Mouse (Mus musculus) cerebellum, postnatal 10 days (tissue): Measurements from ENCODE around the gene Riox1.

Experiments
- DNase-seq, 2 experiments: peaks; one replicate each; pipeline ENCODE4 v3.0.0; 2021; ENCODE audit warnings: mixed read lengths in 2 of 2

The Riox1 gene

DNA sequence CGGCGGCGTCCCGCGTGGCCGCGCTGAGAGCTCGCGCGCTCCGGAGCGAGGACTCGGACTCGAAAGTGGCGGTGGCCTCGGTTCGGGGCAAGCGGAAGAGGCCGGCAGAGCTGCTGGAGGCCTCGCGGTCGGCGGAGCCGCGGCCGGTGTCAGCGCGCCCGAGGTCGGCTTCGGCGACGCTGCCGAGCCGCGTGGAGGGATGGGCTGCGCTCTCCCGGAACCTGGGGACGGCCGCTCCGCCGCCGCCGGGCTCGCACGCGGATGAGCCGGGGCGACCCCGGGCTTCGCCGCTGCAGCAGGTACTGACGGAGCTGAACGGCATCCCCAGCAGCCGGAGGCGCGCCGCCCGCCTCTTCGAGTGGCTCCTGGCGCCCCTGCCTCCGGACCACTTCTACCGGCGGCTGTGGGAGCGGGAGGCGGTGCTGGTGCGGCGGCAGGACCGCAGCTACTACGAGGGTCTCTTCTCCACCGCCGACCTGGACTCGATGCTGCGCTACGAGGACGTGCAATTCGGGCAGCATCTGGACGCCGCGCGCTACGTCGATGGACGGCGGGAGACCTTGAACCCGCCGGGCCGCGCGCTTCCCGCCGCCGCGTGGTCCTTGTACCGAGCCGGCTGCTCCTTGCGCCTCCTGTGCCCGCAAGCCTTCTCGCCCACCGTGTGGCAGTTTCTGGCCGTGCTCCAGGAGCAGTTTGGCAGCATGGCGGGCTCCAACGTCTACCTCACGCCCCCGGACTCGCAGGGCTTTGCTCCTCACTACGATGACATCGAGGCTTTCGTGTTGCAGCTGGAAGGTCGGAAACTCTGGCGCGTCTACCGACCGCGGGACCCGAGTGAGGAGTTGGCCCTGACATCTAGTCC is 663 bp downstream of the Riox1 start:
- DNase-seq, result peak; percentile 85 to 88

DNA sequence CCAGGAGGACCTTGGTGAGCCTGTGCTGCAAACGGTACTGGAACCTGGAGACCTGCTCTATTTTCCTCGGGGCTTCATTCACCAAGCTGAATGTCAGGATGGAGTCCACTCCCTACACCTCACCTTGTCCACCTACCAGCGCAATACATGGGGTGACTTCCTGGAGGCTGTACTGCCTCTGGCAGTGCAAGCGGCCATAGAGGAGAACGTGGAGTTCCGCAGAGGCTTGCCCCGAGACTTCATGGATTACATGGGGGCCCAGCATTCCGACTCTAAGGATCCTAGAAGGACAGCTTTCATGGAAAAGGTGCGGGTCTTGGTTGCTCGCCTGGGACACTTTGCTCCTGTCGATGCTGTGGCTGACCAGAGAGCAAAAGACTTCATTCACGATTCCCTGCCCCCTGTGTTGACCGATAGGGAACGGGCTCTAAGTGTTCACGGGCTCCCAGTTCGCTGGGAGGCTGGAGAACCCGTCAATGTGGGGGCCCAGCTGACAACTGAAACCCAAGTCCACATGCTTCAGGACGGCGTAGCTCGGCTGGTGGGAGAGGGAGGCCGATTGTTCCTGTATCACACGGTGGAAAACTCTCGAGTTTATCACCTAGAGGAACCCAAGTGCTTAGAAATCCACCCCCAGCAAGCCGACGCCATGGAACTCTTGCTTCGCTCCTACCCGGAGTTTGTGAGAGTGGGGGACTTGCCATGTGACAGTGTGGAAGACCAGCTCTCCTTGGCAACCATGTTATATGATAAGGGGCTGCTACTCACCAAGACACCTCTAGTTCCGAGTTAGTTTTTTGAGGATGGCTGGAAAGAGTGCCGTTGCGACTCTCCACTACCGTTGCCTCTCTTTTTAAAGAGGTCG is 1.5 kb downstream of the Riox1 start:
- no peak for DNase-seq

DNA sequence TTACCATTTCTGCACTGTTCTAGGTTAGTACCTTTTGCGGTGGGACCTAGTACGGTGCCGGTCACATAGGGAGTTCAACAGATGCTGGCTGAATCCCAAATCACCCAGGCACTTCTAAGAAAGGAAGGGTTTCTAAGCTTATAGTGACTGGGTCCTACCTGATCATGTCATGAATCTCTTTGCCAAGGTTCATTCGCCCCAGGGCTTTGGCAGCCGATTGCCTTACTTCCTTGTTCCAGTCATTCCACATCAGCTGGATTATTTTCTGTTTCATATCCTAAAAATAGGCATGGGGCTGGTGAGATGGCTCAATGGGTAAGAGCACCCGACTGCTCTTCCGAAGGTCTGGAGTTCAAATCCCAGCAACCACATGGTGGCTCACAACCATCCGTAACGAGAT is 7.9 kb downstream of the Riox1 start:
- no peak for DNase-seq

DNA sequence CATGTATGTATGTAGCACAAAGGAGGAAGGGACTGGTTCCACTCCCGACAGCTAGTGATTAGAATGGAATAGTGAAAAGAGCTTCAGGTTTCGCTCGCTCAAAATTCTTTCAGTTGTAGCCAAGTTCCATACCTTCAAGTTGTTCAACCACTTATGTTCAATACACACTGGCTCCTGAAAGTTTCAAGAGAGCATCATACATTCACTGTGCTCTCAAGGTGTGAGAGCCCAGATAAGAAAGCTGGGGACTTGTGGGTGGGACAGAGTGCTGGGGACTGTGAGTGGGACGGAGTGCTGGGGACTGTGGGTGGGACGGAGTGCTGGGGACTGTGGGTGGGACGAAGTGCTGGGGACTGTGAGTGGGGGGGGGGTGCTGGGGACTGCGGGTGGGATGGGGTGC is 14.8 kb downstream of the Riox1 start:
- DNase-seq, result no peak

DNA sequence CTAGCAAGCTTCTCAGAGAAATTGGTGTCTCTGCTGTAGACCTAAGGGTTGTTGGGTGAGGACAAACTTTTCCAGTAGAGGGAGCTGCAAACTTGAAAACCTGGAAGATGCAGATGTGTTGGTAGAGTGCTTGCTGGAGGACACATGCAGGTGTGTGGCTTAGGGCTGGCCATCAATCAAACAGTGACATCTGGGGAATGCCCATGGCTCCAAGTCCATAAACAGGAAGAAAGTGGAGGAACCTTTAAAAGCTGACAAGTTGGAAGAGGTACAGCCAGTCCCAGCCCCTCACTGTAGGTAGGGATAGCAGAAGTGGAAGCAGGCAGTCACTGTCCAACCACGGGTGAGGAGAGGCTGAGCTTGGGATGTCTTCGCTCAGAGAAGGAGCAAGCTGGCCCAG is 21.7 kb downstream of the Riox1 start:
- peak; percentile 42 to 51 for DNase-seq

DNA sequence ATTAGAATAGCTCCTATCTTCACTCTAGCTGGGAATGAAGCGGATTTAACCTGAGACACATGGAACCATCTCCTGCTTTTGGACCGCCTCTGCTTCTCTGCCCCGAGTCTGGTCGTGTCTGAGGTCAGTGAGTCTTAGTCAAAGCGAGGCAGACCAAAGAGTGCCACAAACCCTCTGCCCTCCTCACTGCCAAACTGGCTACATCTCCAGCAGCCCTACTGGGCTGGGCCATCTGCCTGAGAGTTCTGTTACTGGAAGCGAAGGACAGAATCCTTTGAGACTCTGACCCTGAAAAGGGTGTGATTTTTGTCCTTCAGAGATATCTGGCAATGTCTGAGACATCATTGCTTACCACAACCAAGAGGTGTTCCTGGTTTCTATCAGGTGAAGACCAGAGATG is 28.5 kb downstream of the Riox1 start:
- DNase-seq, result peak; percentile 86 to 87

DNA sequence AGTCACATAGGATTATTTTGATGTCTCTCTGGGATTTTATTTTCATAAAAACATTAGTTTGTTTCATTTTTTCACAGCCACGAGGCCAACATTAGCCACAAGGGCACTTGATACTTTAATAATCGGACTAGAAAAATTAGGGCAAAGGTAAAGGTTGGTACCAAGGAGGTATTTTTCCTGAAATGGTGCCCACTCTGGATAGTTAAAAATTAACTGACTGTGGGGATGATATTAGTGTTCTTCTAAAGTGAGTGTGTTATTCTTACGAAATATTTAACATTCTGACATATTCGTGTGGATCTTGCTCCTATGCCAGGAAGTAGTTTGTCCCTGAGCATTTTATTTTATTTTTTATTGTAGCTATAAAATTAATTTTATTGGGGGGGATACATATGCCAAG is 31.2 kb downstream of the Riox1 start:
- DNase-seq, result no peak

DNA sequence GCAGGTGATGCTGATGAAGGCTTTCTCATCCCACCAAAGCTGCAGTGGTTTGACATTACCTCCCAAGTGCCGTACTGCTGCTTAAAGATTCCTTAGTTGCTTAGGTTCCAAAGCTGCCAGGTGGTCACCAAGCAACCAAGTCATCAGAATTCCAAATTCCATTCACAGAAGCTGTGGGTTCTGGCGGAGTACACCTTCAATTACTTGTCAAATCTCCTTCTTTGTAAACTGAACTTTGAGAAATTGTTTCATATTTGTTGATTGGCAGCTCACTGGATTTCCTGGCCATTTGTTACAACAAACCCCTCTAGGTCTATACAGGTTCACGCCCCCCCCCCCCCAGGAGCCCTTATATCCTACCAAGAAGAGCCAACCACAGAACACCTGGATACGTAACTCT is 34.3 kb downstream of the Riox1 start, which contains the start of gene Heatr4:
Gene Heatr4 (minus strand): TSS at position 101 of the 400 bp plus-strand sequence.
- no peak for DNase-seq

DNA sequence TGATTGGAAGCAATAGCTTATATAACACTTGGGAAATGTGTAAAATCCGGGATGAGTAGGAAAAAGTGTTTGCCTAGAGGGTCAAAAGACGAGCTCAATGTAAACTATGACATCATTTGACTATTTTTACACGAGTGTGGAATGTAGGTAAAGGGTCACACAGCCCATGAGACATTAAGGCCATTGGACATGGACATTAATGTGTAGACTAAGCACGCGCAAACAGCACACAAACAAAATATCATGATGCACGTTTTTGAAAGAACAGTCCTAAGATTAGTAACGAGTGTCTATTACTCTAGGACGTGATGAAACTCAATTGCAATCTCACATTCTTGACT is 36.8 kb downstream of the Riox1 start:
- DNase-seq, result no peak

DNA sequence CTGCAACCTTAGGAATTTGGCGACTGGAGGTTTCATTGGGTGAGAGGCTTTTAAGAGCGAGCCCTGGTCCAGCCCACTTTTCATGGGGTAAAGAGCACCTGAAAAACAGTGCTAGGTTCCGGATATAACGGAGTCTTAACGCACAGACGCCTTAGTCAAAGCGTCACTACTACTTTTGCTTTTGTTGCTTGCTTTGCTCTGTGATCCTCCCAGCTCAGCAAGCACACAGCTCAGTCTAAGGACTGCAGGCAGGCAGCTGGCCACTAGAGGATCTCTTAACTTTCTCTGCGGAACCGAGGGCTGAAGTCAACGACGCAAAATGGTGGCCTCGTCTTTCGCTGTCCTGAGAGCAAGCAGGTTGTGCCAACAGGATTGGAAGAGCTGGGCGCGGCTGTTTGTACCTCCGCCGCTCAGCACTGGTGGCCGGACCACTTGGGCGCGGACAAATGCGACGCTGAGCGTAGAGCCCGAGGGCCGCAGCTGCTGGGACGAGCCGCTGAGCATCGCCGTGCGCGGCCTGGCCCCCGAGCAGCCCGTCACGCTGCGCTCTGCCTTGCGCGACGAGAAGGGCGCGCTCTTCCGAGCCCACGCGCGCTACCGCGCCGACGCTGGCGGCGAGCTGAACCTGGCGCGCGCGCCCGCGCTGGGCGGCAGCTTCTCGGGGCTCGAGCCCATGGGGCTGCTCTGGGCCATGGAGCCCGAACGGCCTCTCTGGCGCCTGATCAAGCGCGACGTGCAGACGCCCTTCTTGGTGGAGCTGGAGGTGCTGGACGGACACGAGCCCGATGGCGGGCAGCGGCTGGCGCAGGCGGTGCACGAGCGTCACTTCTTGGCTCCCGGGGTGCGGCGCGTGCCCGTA is 37.4 kb downstream of the Riox1 start, which contains the start of gene Acot2:
Gene Acot2 (plus strand): TSS at position 279 of the 859 bp plus-strand sequence.
- DNase-seq, result peak; percentile 84 to 87

DNA sequence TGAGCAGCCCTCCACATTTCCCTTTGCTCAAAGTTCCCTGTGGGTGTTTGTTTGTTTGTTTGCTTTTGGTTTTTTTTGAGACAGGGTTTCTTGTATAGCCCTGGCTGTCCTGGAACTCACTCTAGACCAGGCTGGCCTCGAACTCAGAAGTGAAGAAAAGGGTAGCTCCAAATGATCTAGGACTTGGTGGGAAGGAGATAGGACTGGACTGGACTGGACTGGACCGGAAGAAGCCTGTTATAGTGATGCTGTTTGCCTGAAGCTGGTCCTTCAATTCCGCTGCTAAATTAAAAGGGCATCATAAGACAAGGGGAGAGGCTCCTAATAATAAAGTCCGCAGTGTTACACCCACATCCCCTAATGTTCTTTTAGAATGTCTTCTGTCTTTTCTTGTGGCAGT is 38.1 kb downstream of the Riox1 start:
- DNase-seq, result no peak

DNA sequence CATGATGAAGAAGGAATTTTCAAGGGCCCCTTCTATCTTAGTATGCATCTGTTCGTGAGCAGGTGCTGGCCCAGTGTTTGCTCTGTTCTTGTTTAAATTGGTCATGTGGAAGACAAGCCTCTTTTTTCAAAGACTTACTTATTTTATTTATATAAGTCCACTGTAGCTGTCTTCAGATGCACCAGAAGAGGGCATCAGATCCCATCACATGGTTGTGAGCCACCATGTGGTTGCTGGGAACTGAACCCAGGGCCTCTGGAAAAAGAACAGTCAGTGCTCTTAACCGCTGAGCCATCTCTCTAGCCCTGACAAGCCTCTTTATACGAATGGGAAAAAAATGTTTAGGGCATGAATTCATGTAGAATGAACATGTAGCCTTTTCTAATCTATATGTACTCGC is 39.0 kb downstream of the Riox1 start:
- no peak for DNase-seq

DNA sequence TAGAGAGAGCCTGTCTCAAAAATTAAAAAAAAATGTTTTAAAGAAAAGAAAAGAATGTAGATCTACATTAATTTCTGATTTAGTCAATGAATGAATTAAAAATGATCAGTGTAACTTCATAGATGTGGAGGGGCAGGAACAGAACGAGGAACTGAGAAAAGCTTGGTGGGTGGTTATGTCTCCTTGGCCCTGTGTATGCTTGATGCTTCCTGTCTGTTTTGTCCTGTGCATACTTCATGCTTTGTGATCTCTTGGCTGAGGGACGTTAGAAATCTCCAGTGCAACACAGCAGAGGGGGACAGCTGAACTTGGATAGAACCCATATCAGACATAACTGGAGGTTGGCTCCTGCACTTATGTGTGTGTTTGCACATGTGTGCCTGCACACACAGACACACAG is 46.8 kb downstream of the Riox1 start:
- DNase-seq, result no peak

DNA sequence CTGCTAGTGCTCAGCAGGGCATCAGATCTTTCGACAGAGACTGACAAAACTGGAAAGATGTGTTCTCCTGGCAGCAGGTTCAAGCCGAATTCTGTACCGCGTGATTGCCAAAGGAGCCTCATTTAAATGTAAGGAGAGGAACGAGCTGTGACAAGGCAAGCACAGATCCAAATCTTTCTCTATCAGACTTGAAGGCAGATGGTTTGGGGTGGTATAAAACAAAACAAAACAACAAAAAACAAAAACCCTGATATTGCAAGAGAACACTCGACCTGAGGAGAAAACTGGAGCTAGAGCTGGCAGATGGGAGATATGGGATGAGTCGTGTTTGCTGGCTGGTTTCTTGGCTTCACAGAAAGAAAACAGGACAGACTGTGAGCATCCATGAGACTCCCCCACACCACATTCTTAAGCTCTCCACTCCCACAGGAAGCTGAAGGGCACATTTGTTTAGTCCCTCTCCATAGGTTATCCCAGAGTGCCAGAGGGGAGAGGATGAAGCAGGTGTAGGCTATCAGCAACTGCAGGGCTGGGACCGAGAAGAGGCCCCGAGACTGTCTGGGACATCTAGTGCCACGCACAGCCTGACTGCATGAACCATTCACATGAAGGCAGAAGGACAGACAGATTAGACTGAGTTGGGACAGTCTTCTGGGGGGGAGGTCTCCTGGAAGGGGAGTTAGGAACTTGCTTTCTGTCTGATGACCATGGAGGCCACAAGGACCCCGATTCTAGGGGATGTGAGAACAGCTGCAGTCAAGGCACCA is 48.1 kb downstream of the Riox1 start:
- DNase-seq, result peak; percentile 40 to 44

DNA sequence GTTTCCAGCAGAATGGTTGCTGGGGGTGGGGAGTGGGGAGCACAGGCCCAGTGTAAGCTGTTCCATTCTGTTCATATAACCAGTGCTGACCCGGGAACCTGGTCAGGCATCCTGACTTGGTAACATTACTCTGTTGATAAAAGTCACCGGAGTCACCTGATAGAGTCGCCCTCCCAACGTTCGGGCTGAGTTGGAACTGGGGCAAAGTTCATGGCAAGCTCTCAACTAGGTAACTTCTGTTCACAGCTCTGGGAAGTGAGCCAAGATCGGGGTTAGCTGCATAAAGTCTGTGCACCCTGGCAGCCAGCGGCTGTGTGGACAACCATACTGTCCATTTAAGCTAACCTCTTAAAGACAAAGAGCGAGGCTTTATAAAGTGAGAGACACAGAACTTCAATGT is 48.8 kb downstream of the Riox1 start:
- DNase-seq, result peak; percentile 44 to 51

DNA sequence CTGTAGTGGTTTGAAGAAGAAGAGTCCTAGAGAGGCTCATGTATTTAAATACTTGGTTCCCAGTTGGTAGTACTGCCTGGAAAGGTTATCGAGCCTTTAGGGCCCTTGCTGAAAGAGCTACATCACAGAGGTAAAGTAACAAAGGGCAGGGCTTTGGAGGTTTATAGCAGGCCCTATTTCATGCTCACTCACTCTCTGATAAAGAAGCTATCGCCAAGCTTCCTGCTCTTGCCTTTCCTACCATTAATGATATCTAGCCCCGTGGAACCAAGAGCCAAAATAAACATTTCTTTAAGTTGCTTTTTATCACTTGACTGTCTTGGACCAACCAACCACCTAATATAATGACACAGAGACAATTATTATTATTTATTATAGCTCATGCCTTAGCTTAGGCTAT is 50.0 kb downstream of the Riox1 start:
- DNase-seq, result no peak
